Mouse (Mus musculus) neural tube, embryonic 11.5 days (tissue): Measurements from ENCODE around the gene Gpbar1. TPM values are rescaled to one million over a fixed set of nuclear protein-coding genes. Genes with fewer than 3 reads are reported as not detected.

Experiments
- ATAC-seq: fragments of 200-750 bp; cut with Nextera tagmentation; 2 replicates; pipeline ENCODE4 v1.8.0; 2017; ENCODE audit warnings: moderate number of reproducible peaks, mild to moderate bottlenecking, moderate TSS enrichment, moderate library complexity; ENCODE audit not compliant: insufficient read depth, low FRiP score, low TSS enrichment
- DNase-seq: peaks from one replicate; pipeline ENCODE4 v3.0.0-alpha.2; 2015; ENCODE audit warnings: low spot score
- H3K27ac ChIP-seq: fragments of 300-500 bp; sonication (generic); 2 replicates; pipeline ENCODE4 v1.5.1; 2014; ENCODE audit warnings: low read depth, mild to moderate bottlenecking, low read length
- H3K27me3 ChIP-seq: fragments of 300-500 bp; sonication (generic); 2 replicates; pipeline ENCODE4 v1.6.1; 2014; ENCODE audit warnings: mild to moderate bottlenecking, low read length, mixed read lengths; ENCODE audit not compliant: control insufficient read depth, insufficient read depth
- H3K36me3 ChIP-seq: fragments of 300-500 bp; sonication (generic); 2 replicates; pipeline ENCODE4 v1.6.1; 2014; ENCODE audit warnings: mild to moderate bottlenecking, low read length, moderate library complexity, mixed read lengths; ENCODE audit not compliant: control insufficient read depth, insufficient read depth
- H3K4me1 ChIP-seq: fragments of 300-500 bp; sonication (generic); 2 replicates; pipeline ENCODE4 v1.6.1; 2014; ENCODE audit warnings: low read length, mixed read lengths; ENCODE audit not compliant: control insufficient read depth, insufficient read depth
- H3K4me2 ChIP-seq: fragments of 300-500 bp; sonication (generic); 2 replicates; pipeline ENCODE4 v1.6.1; 2014; ENCODE audit warnings: low read depth, mild to moderate bottlenecking, moderate library complexity
- H3K4me3 ChIP-seq: fragments of 300-500 bp; sonication (generic); 2 replicates; pipeline ENCODE4 v1.5.1; 2014; ENCODE audit warnings: low read depth, low read length
- H3K9ac ChIP-seq: fragments of 300-500 bp; sonication (generic); 2 replicates; pipeline ENCODE4 v1.6.1; 2014; ENCODE audit warnings: mild to moderate bottlenecking, low read length
- H3K9me3 ChIP-seq: fragments of 300-500 bp; sonication (generic); 2 replicates; pipeline ENCODE4 v1.6.1; 2016; ENCODE audit warnings: low read length; ENCODE audit not compliant: control insufficient read depth
- WGBS: fragments of 180-500 bp; shearing (Covaris S2); extraction: QIAGEN DNeasy Blood & Tissue Kit; methylation state at CpG from one replicate; pipeline ENCODE4 v1.1.7; 2014; 5-methylcytosine and 5-hydroxymethylcytosine counted together
- polyA plus RNA-seq: library from polyadenylated mRNA; unstranded; fragments of >200 nt; fragmentation: Nextera tagmentation; extraction: Ambion mirVana; gene quantifications from 2 replicates; pipeline ENCODE4 v1.2.1, GENCODE M21; 2014

Gpbar1 gene
- polyA plus RNA-seq, 1 experiment from 2014 or later: 0.21 TPM

DNA sequence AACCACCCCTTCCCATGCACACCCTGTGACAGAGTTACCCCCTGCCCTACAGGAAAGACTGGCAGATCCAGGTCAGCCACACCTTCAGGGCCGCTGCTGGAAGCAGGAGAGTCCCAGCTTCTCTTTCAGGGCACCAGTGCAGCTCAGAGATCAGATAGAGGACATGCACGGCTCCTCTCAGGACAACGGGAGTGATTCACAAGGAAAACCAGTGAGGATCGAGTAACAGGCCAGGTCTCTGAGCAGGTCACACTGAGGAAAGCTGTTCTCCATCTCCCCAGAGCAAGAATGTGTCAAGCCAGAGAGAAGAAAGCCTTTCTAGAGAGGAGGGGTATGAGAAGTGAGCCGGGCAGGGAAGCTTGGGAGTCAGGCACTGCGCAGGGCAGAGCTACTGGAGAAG is 18.1 kb downstream of the Gpbar1 start:
- no peak overlapping the region for H3K4me3 ChIP-seq
- H3K9me3 ChIP-seq: no peaks in the 10 kb centered on the region
- ATAC-seq (no peak), DNase-seq (no peak)
- WGBS: 68% methylated on average over 6 of the region's 6 CpGs
- H3K36me3 ChIP-seq: no peaks in the 10 kb centered on the region
- peaks cover 9% of the 10 kb centered on the region for H3K4me1 ChIP-seq
- no peaks in the 10 kb centered on the region for H3K27me3 ChIP-seq
- H3K27ac ChIP-seq: no peak overlapping the region
- no peak overlapping the region for H3K9ac ChIP-seq
- H3K4me2 ChIP-seq: no peak overlapping the region

DNA sequence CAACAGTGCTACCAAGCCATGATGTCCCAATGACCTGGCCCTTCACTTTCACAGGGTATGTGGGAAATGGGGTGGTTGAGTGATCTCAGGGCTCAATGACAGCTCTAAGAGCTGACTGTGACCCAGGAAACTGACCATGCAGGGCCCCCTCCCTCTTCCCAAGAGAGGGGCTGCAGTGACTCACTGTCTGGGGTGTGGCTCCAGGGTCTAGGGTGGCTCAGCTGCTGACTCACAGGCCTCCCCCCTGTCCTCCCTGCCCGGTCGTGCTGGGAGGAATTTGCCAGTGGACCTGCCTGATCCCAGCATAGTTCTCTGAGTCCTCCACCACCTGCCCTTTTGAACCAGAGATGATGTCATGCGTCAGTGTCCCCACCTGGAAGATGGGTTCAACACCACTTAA is 18.9 kb downstream of the Gpbar1 start:
- Histone ChIP-seq H3K4me2 (no peak overlapping the region), H3K9me3 (no peaks in the 10 kb centered on the region), H3K27ac (no peak overlapping the region), H3K9ac (no peak overlapping the region), H3K4me1 (peaks cover 9% of the 10 kb centered on the region), H3K27me3 (no peaks in the 10 kb centered on the region), H3K4me3 (no peak overlapping the region), H3K36me3 (no peaks in the 10 kb centered on the region)
- no peak for DNase-seq
- ATAC-seq: no peak
- WGBS: 80% methylated on average over 3 of the region's 3 CpGs

- ATAC-seq: no peak
- H3K36me3 ChIP-seq: no peaks in the 10 kb centered on the region
- no peak overlapping the region for H3K4me3 ChIP-seq
- no peak overlapping the region for H3K4me2 ChIP-seq
- no peak overlapping the region for H3K9ac ChIP-seq
- no peaks in the 10 kb centered on the region for H3K9me3 ChIP-seq
- WGBS: 87% methylated on average over 5 of the region's 5 CpGs
- DNase-seq: no peak
- peaks cover 9% of the 10 kb centered on the region for H3K4me1 ChIP-seq
- H3K27me3 ChIP-seq: no peaks in the 10 kb centered on the region
- H3K27ac ChIP-seq: no peak overlapping the region
Observed at GRCm38 (mm10) chr1:74298157-74298750, 19.9 kb downstream of the Gpbar1 start.

GRCm38 (mm10) chr1:74298996-74299395 is 20.6 kb downstream of the Gpbar1 start:
- Histone ChIP-seq H3K4me1 (peaks cover 12% of the 10 kb centered on the region), H3K36me3 (no peaks in the 10 kb centered on the region), H3K9me3 (no peaks in the 10 kb centered on the region), H3K27ac (no peak overlapping the region), H3K4me2 (no peak overlapping the region), H3K27me3 (0 out of 2 replicates have a peak, but pooled peaks cover under 1% of the 10 kb centered on the region), H3K4me3 (no peak overlapping the region), H3K9ac (no peak overlapping the region)
- ATAC-seq: no peak
- WGBS: 78% methylated on average over 5 of the region's 5 CpGs
- DNase-seq: no peak

DNA sequence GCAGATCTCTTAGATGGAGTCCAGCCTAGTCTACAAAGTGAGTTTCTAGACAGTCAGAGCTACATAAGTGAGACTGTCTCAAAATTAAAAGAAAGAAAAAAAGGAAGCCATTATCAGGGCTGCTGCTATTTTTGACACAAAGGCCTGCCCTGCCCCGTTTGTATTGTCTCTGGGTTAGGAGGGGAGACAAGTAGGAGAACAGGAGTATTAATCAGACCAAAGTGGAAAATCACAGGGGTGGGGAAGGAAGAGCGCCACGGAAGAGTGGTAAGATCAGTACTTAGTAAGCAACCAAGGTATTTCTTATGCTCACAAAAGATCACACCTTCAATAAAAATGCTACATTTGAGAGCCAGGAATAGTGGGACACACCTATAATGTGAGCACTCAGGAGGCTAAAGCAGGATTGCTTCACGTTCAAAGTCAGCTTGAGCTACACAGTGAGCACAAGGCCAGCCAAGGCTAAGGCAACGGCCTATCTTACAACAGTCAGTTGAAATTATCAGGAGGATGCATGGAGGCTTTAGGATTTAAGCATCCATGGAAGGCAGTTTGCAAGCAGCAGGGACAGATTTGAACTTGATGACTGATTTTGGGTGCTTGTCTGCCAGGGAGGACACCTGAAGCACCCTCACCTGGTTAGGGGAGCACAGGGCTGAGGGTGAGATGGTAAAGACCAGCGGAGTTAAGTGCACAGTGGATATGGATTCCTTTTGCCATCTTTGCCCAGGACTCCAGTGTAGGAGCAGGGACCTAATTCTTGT is 22.2 kb downstream of the Gpbar1 start:
- no peak overlapping the region for H3K9ac ChIP-seq
- no peak overlapping the region for H3K4me3 ChIP-seq
- H3K27ac ChIP-seq: no peak overlapping the region
- no peak overlapping the region for H3K4me2 ChIP-seq
- peaks cover 10% of the 10 kb centered on the region for H3K4me1 ChIP-seq
- 0 out of 2 replicates have a peak, but pooled peaks cover 2% of the 10 kb centered on the region for H3K27me3 ChIP-seq
- no peaks in the 10 kb centered on the region for H3K36me3 ChIP-seq
- 83% methylated on average over 6 of the region's 6 CpGs for WGBS
- H3K9me3 ChIP-seq: no peaks in the 10 kb centered on the region
- DNase-seq: no peak
- no peak for ATAC-seq

DNA sequence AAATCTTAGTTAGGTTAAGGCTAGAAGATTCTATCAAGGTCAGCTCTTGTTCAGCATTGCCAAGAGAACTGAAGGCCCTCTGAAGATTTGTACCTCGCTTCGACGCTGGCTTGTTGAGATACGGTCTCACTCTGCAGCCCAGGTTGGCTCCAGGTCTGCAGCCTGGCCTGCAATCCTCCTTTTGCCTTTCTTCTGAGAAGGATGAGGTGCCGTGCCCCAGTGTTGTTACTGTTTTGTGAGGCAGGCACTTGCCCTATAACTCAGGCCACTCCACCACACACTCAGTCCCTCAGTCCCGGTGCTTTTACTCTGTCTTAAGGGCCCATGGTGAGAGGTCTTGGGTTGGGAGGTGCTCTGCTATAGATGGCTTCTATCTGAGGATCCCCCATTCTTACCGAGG is 23.9 kb downstream of the Gpbar1 start:
- Histone ChIP-seq H3K27ac (no peak overlapping the region), H3K27me3 (0 out of 2 replicates have a peak, but pooled peaks cover 2% of the 10 kb centered on the region), H3K4me3 (no peak overlapping the region), H3K9me3 (no peaks in the 10 kb centered on the region), H3K4me1 (peaks cover 6% of the 10 kb centered on the region; the same call in 1 of the 2 replicates), H3K9ac (no peak overlapping the region), H3K36me3 (no peaks in the 10 kb centered on the region), H3K4me2 (no peak overlapping the region)
- ATAC-seq: no peak
- 86% methylated on average over 7 of the region's 7 CpGs for WGBS
- DNase-seq: no peak

DNA sequence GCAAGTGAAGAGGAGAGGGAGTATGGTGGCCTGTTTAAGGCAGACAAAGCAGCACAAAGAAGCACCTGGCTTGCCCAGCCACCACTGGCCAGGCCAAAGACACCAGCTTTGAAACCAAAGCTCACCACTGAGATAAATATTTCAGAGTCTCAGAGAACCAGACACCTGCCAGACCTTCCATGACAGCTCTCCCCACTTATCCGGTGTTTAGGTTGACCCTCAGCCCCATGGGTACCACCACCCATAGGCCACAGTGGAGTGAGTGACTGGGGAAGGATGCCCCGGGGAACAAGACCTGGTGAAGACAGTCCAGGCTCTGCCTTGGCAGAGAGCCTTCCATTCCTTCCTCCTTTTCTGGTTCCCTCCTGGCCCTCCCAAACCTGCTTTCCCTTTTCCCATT is 24.5 kb downstream of the Gpbar1 start:
- peaks cover 6% of the 10 kb centered on the region; the same call in 1 of the 2 replicates for H3K4me1 ChIP-seq
- no peak for ATAC-seq
- no peaks in the 10 kb centered on the region for H3K9me3 ChIP-seq
- H3K27ac ChIP-seq: no peak overlapping the region
- WGBS: 88% methylated on average over 2 of the region's 2 CpGs
- no peak overlapping the region for H3K4me3 ChIP-seq
- no peak for DNase-seq
- H3K27me3 ChIP-seq: 0 out of 2 replicates have a peak, but pooled peaks cover 2% of the 10 kb centered on the region
- no peak overlapping the region for H3K9ac ChIP-seq
- H3K4me2 ChIP-seq: no peak overlapping the region
- no peaks in the 10 kb centered on the region for H3K36me3 ChIP-seq

- WGBS: under 1% methylated on average over 55 of the region's 56 CpGs
Observed at GRCm38 (mm10) chr1:74303509-74304338, 25.4 kb downstream of the Gpbar1 start.

More at GRCm38 (mm10) chr1:74303509-74304338, 25.4 kb downstream of the Gpbar1 start:
- DNase-seq (peak; percentile 59), ATAC-seq (peak; percentile 58)
- Histone ChIP-seq H3K36me3 (no peaks in the 10 kb centered on the region), H3K4me1 (peaks cover 6% of the 10 kb centered on the region; the same call in 1 of the 2 replicates), H3K9ac (peak overlapping the region; percentile 66), H3K9me3 (no peaks in the 10 kb centered on the region), H3K27me3 (0 out of 2 replicates have a peak, but pooled peaks cover 2% of the 10 kb centered on the region), H3K4me2 (peak overlapping the region; percentile 82), H3K27ac (0 out of 2 replicates have a peak overlapping the region, but pooled peaks have one; percentile 20), H3K4me3 (peak overlapping the region; percentile 51)
